Mouse (Mus musculus) heart, embryonic 14.5 days (tissue): ENCODE data around the gene Ldb1. TPM values are rescaled to one million over a fixed set of nuclear protein-coding genes. Genes with fewer than 3 reads are reported as not detected.

Source experiments
- ATAC-seq: fragments of 200-750 bp; cut with Nextera tagmentation; 2 replicates; pipeline ENCODE4 v1.8.0; 2017; ENCODE audit warnings: low read depth, moderate TSS enrichment; ENCODE audit not compliant: insufficient number of reproducible peaks, insufficient read depth, low FRiP score
- H3K27ac ChIP-seq, 2 experiments: fragments of 200-500 bp in 1 of 2; fragments of 300-500 bp in 1 of 2; sonication (generic) in 1 of 2; replicated peaks in 1 of 2; 2 replicates each; pipeline ENCODE4 v1.5.1; 2012 to 2014; ENCODE audit warnings: low read depth in 2 of 2, low read length in 2 of 2, control low read depth in 1 of 2, mild to moderate bottlenecking in 1 of 2, mixed read lengths in 1 of 2; ENCODE audit not compliant: control insufficient read depth in 1 of 2, insufficient read depth in 1 of 2
- H3K27me3 ChIP-seq: fragments of 300-500 bp; sonication (generic); 2 replicates; pipeline ENCODE4 v1.6.1; 2014; ENCODE audit warnings: mild to moderate bottlenecking, low read length, control low read depth; ENCODE audit not compliant: control insufficient read depth, insufficient read depth
- H3K36me3 ChIP-seq: fragments of 300-500 bp; sonication (generic); 2 replicates; pipeline ENCODE4 v1.6.1; 2014; ENCODE audit warnings: mild to moderate bottlenecking, control low read depth, low read length, mixed read lengths; ENCODE audit not compliant: control insufficient read depth, insufficient read depth
- H3K4me1 ChIP-seq, 2 experiments: fragments of 200-500 bp in 1 of 2; fragments of 300-500 bp in 1 of 2; sonication (generic) in 1 of 2; 2 replicates each; pipeline ENCODE4 v1.6.1; 2012 to 2014; ENCODE audit warnings: low read length in 2 of 2, control low read depth in 1 of 2, mixed read lengths in 1 of 2; ENCODE audit not compliant: control insufficient read depth in 2 of 2, insufficient read depth in 2 of 2
- H3K4me2 ChIP-seq: fragments of 300-500 bp; sonication (generic); 2 replicates; pipeline ENCODE4 v1.6.1; 2014; ENCODE audit warnings: mild to moderate bottlenecking, low read length
- H3K4me3 ChIP-seq, 2 experiments: fragments of 200-500 bp in 1 of 2; fragments of 300-500 bp in 1 of 2; sonication (generic) in 1 of 2; 2 replicates each; pipeline ENCODE4 v1.5.1; 2012 to 2014; ENCODE audit warnings: low read length in 2 of 2, mild to moderate bottlenecking in 2 of 2, control low read depth in 1 of 2, low read depth in 1 of 2, moderate library complexity in 1 of 2; ENCODE audit not compliant: control insufficient read depth in 1 of 2, insufficient read depth in 1 of 2
- H3K9ac ChIP-seq: fragments of 300-500 bp; sonication (generic); 2 replicates; pipeline ENCODE4 v1.6.1; 2014; ENCODE audit warnings: mild to moderate bottlenecking, low read length
- H3K9me3 ChIP-seq: fragments of 300-500 bp; sonication (generic); 2 replicates; pipeline ENCODE4 v1.6.1; 2016; ENCODE audit warnings: low read length, control low read depth; ENCODE audit not compliant: control insufficient read depth
- WGBS: fragments of 180-500 bp; shearing (Covaris S2); extraction: QIAGEN DNeasy Blood & Tissue Kit; methylation state at CpG from one replicate; pipeline ENCODE4 v1.1.7; 2014; 5-methylcytosine and 5-hydroxymethylcytosine counted together
- polyA plus RNA-seq: library from polyadenylated mRNA; unstranded; fragments of >200 nt; fragmentation: Nextera tagmentation; extraction: Ambion mirVana; gene quantifications from 2 replicates; pipeline ENCODE4 v1.2.1, GENCODE M21; 2014

Ldb1 gene
- polyA plus RNA-seq, 1 experiment from 2014 or later = 66.5 TPM

- Histone ChIP-seq H3K9me3 (no peaks in the 10 kb centered on the region), H3K27me3 (no peaks in the 10 kb centered on the region), H3K9ac (peak within 1 kb of the TSS; percentile 81), H3K27ac (peak within 1 kb of the TSS; percentile 48 to 69), H3K4me1 (peaks cover 3 to 14% of the 10 kb centered on the region in 2 experiments), H3K4me2 (peak within 1 kb of the TSS; percentile 84), H3K36me3 (peaks cover 65% of the 10 kb centered on the region), H3K4me3 (peak within 1 kb of the TSS; percentile 79 to 80)
- ATAC-seq = peak; percentile 94
- under 1% methylated on average over 66 of the region's 66 CpGs for WGBS
These were observed 30.9 kb upstream of the Ldb1 start, which contains the start of gene Nolc1 for GRCm38 (mm10) chr19:46075616-46076607. Nolc1 (plus strand) TSS chr19:46075863.

GRCm38 (mm10) chr19:46074266-46074665 is 29.3 kb upstream of the Ldb1 start:
- 81% methylated on average over 5 of the region's 5 CpGs for WGBS
- Histone ChIP-seq H3K4me1 (peaks cover 3 to 14% of the 10 kb centered on the region in 2 experiments), H3K27me3 (no peaks in the 10 kb centered on the region), H3K4me2 (no peak overlapping the region), H3K36me3 (peaks cover 64% of the 10 kb centered on the region), H3K9me3 (no peaks in the 10 kb centered on the region), H3K27ac (no peak overlapping the region), H3K9ac (no peak overlapping the region), H3K4me3 (no peak overlapping the region)
- ATAC-seq = no peak

GRCm38 (mm10) chr19:46073285-46073684 is 28.3 kb upstream of the Ldb1 start:
- no peaks in the 10 kb centered on the region for H3K9me3 ChIP-seq
- WGBS = 87% methylated on average over 7 of the region's 7 CpGs
- H3K4me1 ChIP-seq = peaks cover 3 to 14% of the 10 kb centered on the region in 2 experiments
- no peak overlapping the region for H3K4me3 ChIP-seq
- peaks cover 64% of the 10 kb centered on the region for H3K36me3 ChIP-seq
- no peak overlapping the region for H3K4me2 ChIP-seq
- H3K9ac ChIP-seq = no peak overlapping the region
- ATAC-seq = no peak
- H3K27me3 ChIP-seq = no peaks in the 10 kb centered on the region
- no peak overlapping the region for H3K27ac ChIP-seq

- H3K36me3 ChIP-seq = peaks cover 99% of the 10 kb centered on the region
- H3K9ac ChIP-seq = no peak overlapping the region
- H3K4me3 ChIP-seq = no peak overlapping the region
- WGBS = 77% methylated on average over 10 of the region's 10 CpGs
- no peaks in the 10 kb centered on the region for H3K27me3 ChIP-seq
- no peak for ATAC-seq
- no peaks in the 10 kb centered on the region for H3K9me3 ChIP-seq
- no peaks in the 10 kb centered on the region for H3K4me1 ChIP-seq
- no peak overlapping the region for H3K4me2 ChIP-seq
- H3K27ac ChIP-seq = no peak overlapping the region
These were observed 23.0 kb upstream of the Ldb1 start for GRCm38 (mm10) chr19:46068054-46068453.

- 64% methylated on average over 6 of the region's 6 CpGs for WGBS
- Histone ChIP-seq H3K27me3 (no peaks in the 10 kb centered on the region), H3K9ac (no peak overlapping the region), H3K4me1 (peaks cover 2 to 10% of the 10 kb centered on the region in 2 experiments; a peak in 3 of 4 replicates), H3K36me3 (peaks cover 48% of the 10 kb centered on the region), H3K9me3 (no peaks in the 10 kb centered on the region), H3K4me2 (no peak overlapping the region), H3K4me3 (no peak overlapping the region), H3K27ac (no peak overlapping the region)
- no peak for ATAC-seq
These were observed 15.8 kb upstream of the Ldb1 start for GRCm38 (mm10) chr19:46060845-46061244.

GRCm38 (mm10) chr19:46058466-46058865 is 13.5 kb upstream of the Ldb1 start:
- Histone ChIP-seq H3K4me1 (peaks cover 2 to 12% of the 10 kb centered on the region in 2 experiments; a peak in 3 of 4 replicates), H3K9me3 (no peaks in the 10 kb centered on the region), H3K9ac (no peak overlapping the region), H3K4me3 (no peak overlapping the region), H3K27ac (no peak overlapping the region), H3K36me3 (peaks cover 25% of the 10 kb centered on the region), H3K4me2 (peak overlapping the region; percentile 84), H3K27me3 (no peaks in the 10 kb centered on the region)
- no peak for ATAC-seq
- 93% methylated on average over 7 of the region's 7 CpGs for WGBS

GRCm38 (mm10) chr19:46056947-46057607 is 12.1 kb upstream of the Ldb1 start:
- 1% methylated on average over 41 of the region's 42 CpGs for WGBS
- Histone ChIP-seq H3K4me3 (peak overlapping the region; percentile 77 to 91), H3K9ac (peak overlapping the region; percentile 88), H3K27ac (peak overlapping the region; percentile 91 to 97), H3K4me1 (peaks cover 2 to 12% of the 10 kb centered on the region in 2 experiments; a peak in 3 of 4 replicates), H3K36me3 (peaks cover 11% of the 10 kb centered on the region), H3K4me2 (peak overlapping the region; percentile 84), H3K9me3 (no peaks in the 10 kb centered on the region), H3K27me3 (no peaks in the 10 kb centered on the region)
- ATAC-seq = peak; percentile 75
